Mouse (Mus musculus) forebrain, embryonic 10.5 days (tissue): Measurements from ENCODE around the gene Sp9. TPM values are rescaled to one million over a fixed set of nuclear protein-coding genes. Genes with fewer than 3 reads are reported as not detected.

Experiments
- DNase-seq: peaks from one replicate; pipeline ENCODE4 v3.0.0-alpha.2; 2017; ENCODE audit warnings: low spot score; ENCODE audit errors: extremely low spot score
- H3K27ac ChIP-seq: fragments of 300-500 bp; sonication (generic); 2 replicates; pipeline ENCODE4 v1.5.1; 2016; ENCODE audit warnings: mild to moderate bottlenecking
- H3K27me3 ChIP-seq: fragments of 300-500 bp; sonication (generic); 2 replicates; pipeline ENCODE4 v1.6.1; 2016; ENCODE audit warnings: mild to moderate bottlenecking; ENCODE audit not compliant: poor library complexity, severe bottlenecking
- H3K36me3 ChIP-seq: fragments of 300-500 bp; sonication (generic); replicated peaks from 2 replicates; pipeline ENCODE4 v1.6.1; 2016; ENCODE audit warnings: mild to moderate bottlenecking, moderate library complexity
- H3K4me1 ChIP-seq: fragments of 300-500 bp; sonication (generic); 2 replicates; pipeline ENCODE4 v1.6.1; 2016
- H3K4me3 ChIP-seq: fragments of 300-500 bp; sonication (generic); 2 replicates; pipeline ENCODE4 v1.5.1; 2016; ENCODE audit warnings: mild to moderate bottlenecking, moderate library complexity
- H3K9me3 ChIP-seq: fragments of 300-500 bp; sonication (generic); 2 replicates; pipeline ENCODE4 v1.6.1; 2016; ENCODE audit warnings: mild to moderate bottlenecking, moderate library complexity
- WGBS: fragments of 180-500 bp; shearing (Covaris S2); methylation state at CpG from one replicate; pipeline ENCODE4 v1.1.7; 2016; 5-methylcytosine and 5-hydroxymethylcytosine counted together
- polyA plus RNA-seq: library from polyadenylated mRNA; unstranded; fragments of >200 nt; fragmentation: Nextera tagmentation; extraction: Ambion mirVana; gene quantifications from 2 replicates; pipeline ENCODE4 v1.2.1, GENCODE M21; 2016

The Sp9 gene
- polyA plus RNA-seq, 1 experiment from 2014 or later = 0.94 TPM

DNA sequence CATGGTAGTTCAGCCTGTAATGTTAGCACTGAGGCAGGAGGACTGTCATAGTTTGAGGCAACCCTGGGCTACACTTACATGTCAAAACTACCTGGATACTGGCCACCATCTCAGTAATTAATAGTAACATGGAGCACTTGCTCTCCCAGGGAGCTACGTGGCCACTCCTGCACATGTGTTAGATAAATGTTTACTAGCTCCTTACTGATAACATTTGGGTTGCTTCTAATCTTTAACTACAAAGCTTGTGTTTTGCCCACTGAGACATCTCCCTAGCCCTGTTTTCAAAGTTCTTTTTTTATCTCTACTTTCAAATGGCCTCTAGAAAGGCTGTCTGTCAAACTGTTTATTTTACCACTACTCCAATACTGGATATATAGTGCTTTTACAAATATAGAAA, 30.3 kb downstream of the Sp9 start:
- Histone ChIP-seq H3K9me3 (no peaks in the 10 kb centered on the region), H3K4me3 (no peak overlapping the region), H3K27ac (no peak overlapping the region), H3K27me3 (no peaks in the 10 kb centered on the region), H3K36me3 (peaks cover 39% of the 10 kb centered on the region), H3K4me1 (0 out of 2 replicates have a peak, but pooled peaks cover 7% of the 10 kb centered on the region)
- WGBS = 97% methylated on average over 1 of the region's 1 CpGs
- no peak for DNase-seq

DNA sequence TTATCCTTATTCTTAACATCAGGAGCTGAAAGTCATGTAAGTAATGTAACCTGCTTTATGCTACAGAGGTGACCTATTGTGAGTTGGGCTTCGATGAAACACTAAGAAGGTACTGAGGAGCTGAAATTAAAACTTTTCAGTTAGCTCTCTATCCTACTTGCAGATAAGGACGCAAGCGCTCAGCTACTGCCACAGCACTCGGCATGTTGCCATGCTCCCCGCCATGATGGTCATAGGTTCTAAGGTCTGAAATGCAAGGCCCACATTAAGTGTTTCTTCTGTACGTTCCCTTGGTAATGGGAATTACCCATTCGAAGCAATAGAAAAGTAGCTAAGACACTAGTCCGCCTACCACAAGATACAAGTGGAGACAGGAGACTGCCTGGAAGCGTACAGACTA, 31.0 kb downstream of the Sp9 start:
- no peak for DNase-seq
- H3K4me3 ChIP-seq = no peak overlapping the region
- peaks cover 46% of the 10 kb centered on the region for H3K36me3 ChIP-seq
- 94% methylated on average over 9 of the region's 9 CpGs for WGBS
- no peak overlapping the region for H3K27ac ChIP-seq
- H3K9me3 ChIP-seq = no peaks in the 10 kb centered on the region
- 0 out of 2 replicates have a peak, but pooled peaks cover 7% of the 10 kb centered on the region for H3K4me1 ChIP-seq
- no peaks in the 10 kb centered on the region for H3K27me3 ChIP-seq

DNA sequence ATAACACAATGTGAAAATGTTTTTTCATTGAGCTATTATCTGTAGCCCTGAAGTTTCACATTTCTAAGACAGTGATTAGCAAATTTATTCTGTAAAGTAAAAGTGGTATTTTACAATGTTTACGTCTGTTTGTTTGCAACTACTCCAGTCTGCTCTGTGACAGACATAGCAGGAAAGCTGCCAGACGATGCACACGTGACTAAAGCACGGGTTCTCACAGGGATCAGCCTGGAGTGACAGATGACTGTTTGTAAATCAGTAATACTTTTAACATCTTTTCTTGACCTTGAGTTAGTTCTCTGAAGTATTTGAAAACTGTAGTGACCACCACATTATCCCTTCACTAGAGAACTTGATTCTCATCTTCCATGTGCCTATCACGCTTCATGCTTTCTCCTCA, 32.8 kb downstream of the Sp9 start:
- no peaks in the 10 kb centered on the region for H3K9me3 ChIP-seq
- no peak for DNase-seq
- no peak overlapping the region for H3K4me3 ChIP-seq
- 92% methylated on average over 5 of the region's 5 CpGs for WGBS
- H3K36me3 ChIP-seq = peaks cover 61% of the 10 kb centered on the region
- no peaks in the 10 kb centered on the region for H3K4me1 ChIP-seq
- no peaks in the 10 kb centered on the region for H3K27me3 ChIP-seq
- no peak overlapping the region for H3K27ac ChIP-seq

DNA sequence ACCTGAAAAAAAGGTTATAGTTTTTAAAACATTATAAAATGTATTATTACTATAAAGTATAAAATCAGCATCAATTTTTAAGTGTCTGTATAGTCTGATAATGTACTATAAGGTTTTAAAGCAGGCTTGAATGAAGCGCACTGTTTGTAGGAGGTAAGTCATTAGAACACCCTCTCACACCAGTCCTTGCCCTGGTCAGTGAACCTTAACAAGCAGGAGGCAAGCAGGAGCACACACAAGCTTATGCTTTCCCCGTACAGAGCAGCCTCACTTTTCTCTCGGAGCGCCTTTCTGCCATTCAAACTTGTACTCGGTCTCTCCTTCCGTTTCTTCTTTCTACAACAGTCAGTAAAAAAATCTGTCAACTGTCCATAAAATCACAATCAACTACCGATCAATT, 34.3 kb downstream of the Sp9 start:
- Histone ChIP-seq H3K36me3 (peaks cover 63% of the 10 kb centered on the region), H3K27ac (no peak overlapping the region), H3K4me1 (peaks cover 3% of the 10 kb centered on the region), H3K9me3 (no peaks in the 10 kb centered on the region), H3K4me3 (no peak overlapping the region), H3K27me3 (no peaks in the 10 kb centered on the region)
- 92% methylated on average over 7 of the region's 7 CpGs for WGBS
- no peak for DNase-seq

DNA sequence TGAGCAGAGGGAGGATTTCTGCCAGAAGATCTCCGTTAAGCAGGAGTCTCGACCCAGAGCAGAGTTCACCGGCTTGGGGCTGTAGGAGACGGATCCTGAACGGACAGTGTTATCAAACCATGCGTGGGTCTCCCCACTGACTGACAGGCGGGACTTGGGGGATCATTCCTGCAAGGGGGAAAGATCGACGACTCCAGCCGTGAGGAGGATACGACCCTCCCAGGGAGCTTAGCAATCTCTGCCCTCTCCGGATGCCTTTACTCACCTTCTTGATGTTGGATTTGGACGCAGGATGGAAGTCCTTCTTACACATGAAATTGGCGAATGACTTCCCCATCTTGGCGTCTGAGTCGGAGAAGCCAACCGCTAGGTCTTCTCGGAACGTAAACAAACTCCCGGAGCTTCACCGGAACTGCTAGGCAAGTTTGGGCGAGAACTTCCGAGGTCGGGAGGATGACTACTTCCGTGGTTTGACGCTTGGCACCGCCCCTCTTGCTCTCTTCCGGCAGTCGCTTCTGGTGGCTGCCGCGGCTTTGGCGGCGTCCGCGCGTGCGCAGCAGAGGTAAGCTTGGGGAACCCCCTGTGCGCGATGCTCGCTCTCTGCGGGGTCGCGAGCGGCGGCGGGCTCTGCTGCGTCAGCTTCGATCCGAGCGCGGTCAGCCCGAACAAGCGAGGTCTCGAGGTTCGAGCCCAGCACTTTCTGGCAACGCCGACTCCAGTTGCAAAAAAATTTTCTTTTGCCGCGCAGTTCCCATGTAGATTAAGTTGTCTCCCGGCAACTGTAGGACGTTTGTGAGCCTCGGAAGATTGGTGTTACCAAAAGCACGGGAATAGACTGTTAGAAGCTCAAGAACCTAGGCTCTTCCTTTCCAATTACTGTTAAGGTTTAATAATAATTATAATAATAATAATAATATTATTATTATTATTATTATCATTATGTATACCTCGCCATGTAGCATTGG, 40.7 kb downstream of the Sp9 start, which contains the start of the genes Scrn3 and Cir1:
TSS of gene Scrn3 (plus strand) at position 450 of the 965 bp plus-strand sequence.
TSS of gene Cir1 (minus strand) at position 550 of the 965 bp plus-strand sequence.
- peak; percentile 95 for DNase-seq
- under 1% methylated on average over 64 of the region's 64 CpGs for WGBS
- H3K4me3 ChIP-seq = peak within 1 kb of the TSS; percentile 79

GRCm38 (mm10) chr2:73313117-73313501, 41.4 kb downstream of the Sp9 start:
- peak; percentile 34 for DNase-seq
- Histone ChIP-seq H3K4me1 (peaks cover 18% of the 10 kb centered on the region), H3K9me3 (no peaks in the 10 kb centered on the region), H3K27me3 (no peaks in the 10 kb centered on the region), H3K4me3 (peak overlapping the region; percentile 79), H3K36me3 (peaks cover 18% of the 10 kb centered on the region), H3K27ac (peak overlapping the region; percentile 88)
- 52% methylated on average over 14 of the region's 14 CpGs for WGBS

More for the DNA sequence above, 40.7 kb downstream of the Sp9 start, which contains the start of the genes Scrn3 and Cir1:
- Histone ChIP-seq H3K27me3 (no peaks in the 10 kb centered on the region), H3K4me1 (peaks cover 18% of the 10 kb centered on the region), H3K9me3 (no peaks in the 10 kb centered on the region), H3K27ac (peak within 1 kb of the TSS; percentile 88), H3K36me3 (peaks cover 22% of the 10 kb centered on the region)

DNA sequence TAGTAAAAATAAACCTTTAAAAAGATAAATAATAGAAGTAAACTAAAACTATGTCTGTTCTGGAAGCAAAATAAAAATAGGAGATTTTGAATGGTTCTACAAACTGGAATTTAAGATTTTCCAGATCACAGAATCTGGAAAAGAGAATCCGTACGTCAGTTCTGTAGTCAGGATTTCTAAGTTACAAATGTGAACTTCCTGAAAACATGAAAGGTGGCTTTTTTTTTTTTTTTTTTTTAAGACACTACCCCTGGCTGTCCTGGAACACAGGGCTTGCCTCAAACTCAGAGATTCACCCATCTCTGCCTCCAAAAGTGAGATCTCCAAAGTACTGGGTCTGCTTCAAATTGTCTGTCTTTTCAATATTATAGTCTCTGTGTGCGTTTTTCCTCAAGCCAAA, 42.6 kb downstream of the Sp9 start:
- WGBS = 85% methylated on average over 3 of the region's 3 CpGs
- Histone ChIP-seq H3K27ac (no peak overlapping the region), H3K9me3 (no peaks in the 10 kb centered on the region), H3K27me3 (no peaks in the 10 kb centered on the region), H3K4me1 (peaks cover 18% of the 10 kb centered on the region), H3K4me3 (no peak overlapping the region), H3K36me3 (peaks cover 9% of the 10 kb centered on the region)
- no peak for DNase-seq

DNA sequence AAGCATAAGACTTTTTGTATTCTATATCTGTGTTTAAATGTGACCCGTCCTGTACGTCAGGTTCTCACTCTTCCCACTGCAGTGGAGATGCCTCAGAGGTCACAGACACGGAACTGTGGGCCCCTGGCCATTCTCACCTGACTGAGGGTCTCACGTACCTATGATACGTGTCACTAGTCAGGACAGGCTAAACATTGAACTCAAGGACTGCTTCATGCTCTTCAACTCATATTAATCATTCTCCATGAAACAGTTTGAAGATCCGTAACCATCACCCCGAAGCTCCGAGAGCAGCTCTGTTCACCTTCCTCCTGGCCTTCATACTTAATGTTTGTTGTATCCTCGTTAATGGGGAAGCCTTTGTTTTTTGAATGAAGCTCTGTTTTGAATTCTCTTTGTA, 45.7 kb downstream of the Sp9 start:
- H3K36me3 ChIP-seq = 0 out of 2 replicates have a peak, but pooled peaks cover 2% of the 10 kb centered on the region
- 95% methylated on average over 9 of the region's 9 CpGs for WGBS
- no peak overlapping the region for H3K27ac ChIP-seq
- H3K27me3 ChIP-seq = no peaks in the 10 kb centered on the region
- DNase-seq = no peak
- peaks cover 6% of the 10 kb centered on the region for H3K4me1 ChIP-seq
- no peak overlapping the region for H3K4me3 ChIP-seq
- H3K9me3 ChIP-seq = no peaks in the 10 kb centered on the region

DNA sequence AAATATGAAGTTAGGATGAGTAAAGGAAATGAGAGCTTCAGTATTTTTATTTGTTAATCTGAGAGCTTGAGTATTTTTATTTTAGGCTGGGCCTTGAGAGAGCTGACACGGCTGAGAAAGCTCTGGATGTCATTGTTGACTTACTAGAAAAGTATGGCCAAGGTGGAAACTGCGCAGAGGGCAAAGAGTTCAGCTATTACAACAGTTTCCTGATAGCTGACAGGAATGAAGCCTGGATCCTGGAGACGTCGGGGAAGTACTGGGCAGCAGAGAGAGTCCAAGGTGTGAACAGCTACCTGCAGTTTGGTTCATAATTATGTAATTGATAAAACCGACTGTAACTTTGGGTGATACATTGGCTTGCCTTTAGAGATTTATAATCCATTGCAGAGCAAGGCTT, 47.5 kb downstream of the Sp9 start:
- H3K9me3 ChIP-seq = no peaks in the 10 kb centered on the region
- 0 out of 2 replicates have a peak, but pooled peaks cover 4% of the 10 kb centered on the region for H3K4me1 ChIP-seq
- H3K27me3 ChIP-seq = no peaks in the 10 kb centered on the region
- whole genome bisulfite sequencing = 87% methylated on average over 5 of the region's 5 CpGs
- no peak overlapping the region for H3K4me3 ChIP-seq
- no peak for DNase-seq
- 0 out of 2 replicates have a peak, but pooled peaks cover 2% of the 10 kb centered on the region for H3K36me3 ChIP-seq
- H3K27ac ChIP-seq = no peak overlapping the region

DNA sequence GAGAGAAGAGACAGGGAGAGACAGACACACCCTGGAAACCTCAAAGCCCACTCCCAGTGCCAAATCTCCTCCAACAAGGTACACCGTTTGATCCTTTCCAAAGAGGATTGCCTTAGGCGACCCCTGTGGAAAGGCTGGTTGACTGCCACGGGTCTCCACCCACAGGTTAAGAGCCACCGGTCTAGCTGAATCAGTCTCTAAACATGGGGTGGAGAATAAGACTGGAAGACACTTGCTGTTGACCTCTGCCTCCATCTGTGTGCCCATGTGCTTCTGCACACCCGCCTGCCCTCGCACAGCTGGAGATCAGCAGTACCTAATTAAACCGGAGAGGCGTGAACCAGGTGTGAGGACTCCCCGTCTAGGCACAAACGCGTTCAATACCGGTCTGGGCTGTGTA, 51.3 kb downstream of the Sp9 start:
- no peak overlapping the region for H3K27ac ChIP-seq
- no peaks in the 10 kb centered on the region for H3K27me3 ChIP-seq
- H3K36me3 ChIP-seq = 0 out of 2 replicates have a peak, but pooled peaks cover 2% of the 10 kb centered on the region
- no peak overlapping the region for H3K4me3 ChIP-seq
- DNase-seq = no peak
- 0 out of 2 replicates have a peak, but pooled peaks cover 4% of the 10 kb centered on the region for H3K4me1 ChIP-seq
- H3K9me3 ChIP-seq = no peaks in the 10 kb centered on the region
- WGBS = 72% methylated on average over 12 of the region's 12 CpGs

GRCm38 (mm10) chr2:73325871-73326270, 54.1 kb downstream of the Sp9 start:
- no peak overlapping the region for H3K4me3 ChIP-seq
- H3K36me3 ChIP-seq = no peaks in the 10 kb centered on the region
- H3K4me1 ChIP-seq = 0 out of 2 replicates have a peak, but pooled peaks cover 4% of the 10 kb centered on the region
- whole genome bisulfite sequencing = 92% methylated on average over 5 of the region's 5 CpGs
- H3K27ac ChIP-seq = no peak overlapping the region
- no peak for DNase-seq
- H3K9me3 ChIP-seq = no peaks in the 10 kb centered on the region
- no peaks in the 10 kb centered on the region for H3K27me3 ChIP-seq
